ENCODE assay signal across 9 mouse cellular contexts in the genomic region with DNA sequence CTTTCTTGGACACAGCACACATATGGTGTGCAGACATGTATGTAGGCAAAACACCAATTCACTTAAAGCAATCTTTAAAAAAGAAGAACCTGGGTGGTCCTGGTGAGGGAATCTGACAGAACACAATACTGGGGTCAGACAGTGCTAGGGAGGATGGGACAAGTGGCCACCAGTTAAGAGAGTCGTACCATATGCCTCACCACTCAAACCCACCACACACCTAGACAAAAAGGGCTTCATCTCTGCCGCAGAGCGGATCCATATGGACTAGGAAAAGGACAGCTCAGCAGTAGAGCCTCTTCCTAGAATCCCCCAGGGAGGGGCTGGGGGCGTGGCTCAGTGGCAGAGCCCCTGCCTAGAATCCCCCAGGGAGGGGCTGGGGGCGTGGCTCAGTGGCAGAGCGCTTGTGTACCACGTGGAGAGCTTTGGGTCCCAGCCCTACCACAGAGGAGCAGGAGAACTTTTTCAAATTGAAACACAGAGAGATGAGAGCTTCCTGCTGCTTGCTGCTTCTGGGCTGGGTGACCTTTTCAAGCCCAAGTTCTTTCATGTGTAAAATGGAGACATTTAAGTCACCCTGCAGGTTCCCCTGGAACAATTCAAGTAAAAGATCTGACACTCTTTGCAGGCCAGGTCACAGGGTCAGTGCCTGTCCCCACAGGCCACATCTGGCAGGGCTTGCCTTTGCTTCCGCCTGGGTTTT. TPM values are rescaled to one million over a fixed set of nuclear protein-coding genes. Genes with fewer than 3 reads are reported as not detected.
DNase-seq lines count a peak whose midpoint lies in the region; ATAC-seq and TF ChIP-seq lines count a peak whose summit lies in the region.
"Had no signal": no experiment of that assay in that cellular context is flagged by ENCODE, and none has a peak within 500 bp of the region (broad histone marks: within the 10 kb centered on the region; RNA-seq: fewer than 3 reads in every experiment).

No protein-coding gene starts in this region.

- no peak for TF ChIP-seq EP300 in lung, postnatal 0 days (IDR thresholded peaks at IDR 0.05)

- DNase-seq in adrenal gland, adult (ENCODE audit: inconsistent age in 2 of 2, low spot score in 1 of 2), result peak; percentile 53 to 67
- no peak for DNase-seq in adrenal gland, postnatal 4 days (ENCODE audit: low spot score in 2 of 2)
- no peak for DNase-seq in lung, postnatal 0 days (ENCODE audit: low spot score)
- no peak for DNase-seq in lung, adult 2 months
- peak; percentile 54 for DNase-seq in heart, postnatal 4 days
- DNase-seq in layer of hippocampus, adult 2 months (ENCODE audit: low spot score in 2 of 2), result no peak
- no peak for DNase-seq in left cerebral cortex, adult 11 months (ENCODE audit: low spot score)

- no peak overlapping the region for H3K9ac ChIP-seq in lung, postnatal 0 days (replicated peaks; ENCODE audit: low read depth)
- H3K9ac ChIP-seq in midbrain, embryonic 13.5 days (replicated peaks), result no peak overlapping the region

- 19% methylated on average over 8 of the region's 8 CpGs for WGBS in lung, postnatal 0 days
- 27% methylated on average over 8 of the region's 8 CpGs for WGBS in lung, adult 2 months
- WGBS in midbrain, embryonic 13.5 days, result 12% methylated on average over 8 of the region's 8 CpGs

- H3K4me1 ChIP-seq in lung, postnatal 0 days (ENCODE audit: insufficient read depth, low read depth, low read length), result peaks cover 19% of the 10 kb centered on the region; the same call in 1 of the 2 replicates
- peaks cover 6% of the 10 kb centered on the region for H3K4me1 ChIP-seq in lung, adult 2 months (ENCODE audit: control insufficient read depth, insufficient read depth, low read length)
- H3K4me1 ChIP-seq in midbrain, embryonic 13.5 days (replicated peaks), result peaks cover 22% of the 10 kb centered on the region

- peak; percentile 45 for ATAC-seq in lung, postnatal 0 days
- ATAC-seq in midbrain, embryonic 13.5 days, result no peak

- no peaks in the 10 kb centered on the region for H3K9me3 ChIP-seq in lung, postnatal 0 days (ENCODE audit: low read length)
- H3K9me3 ChIP-seq in midbrain, embryonic 13.5 days, result no peaks in the 10 kb centered on the region

- H3K36me3 ChIP-seq in lung, postnatal 0 days (ENCODE audit: insufficient read depth, low read length), result peaks cover 8% of the 10 kb centered on the region; the same call in 1 of the 2 replicates
- peaks cover 42% of the 10 kb centered on the region for H3K36me3 ChIP-seq in midbrain, embryonic 13.5 days

- H3K27me3 ChIP-seq in lung, postnatal 0 days (replicated peaks; ENCODE audit: insufficient read depth, low read length), result no peaks in the 10 kb centered on the region
- no peaks in the 10 kb centered on the region for H3K27me3 ChIP-seq in midbrain, embryonic 13.5 days

- TF ChIP-seq POLR2A in lung, adult 2 months (IDR thresholded peaks at IDR 0.05; ENCODE audit: borderline replicate concordance, extremely low read depth, low read depth, low read length), result no peak

- H3K4me3 ChIP-seq in lung, postnatal 0 days (ENCODE audit: low read depth, low read length), result no peak overlapping the region
- no peak overlapping the region for H3K4me3 ChIP-seq in lung, adult 2 months (replicated peaks; ENCODE audit: extremely low read depth, low read depth, low read length)
- H3K4me3 ChIP-seq in midbrain, embryonic 13.5 days (replicated peaks), result no peak overlapping the region
- no peak overlapping the region for H3K4me3 ChIP-seq in layer of hippocampus, adult 2 months

- 0 out of 2 replicates have a peak overlapping the region, but pooled peaks have one; percentile 39 for H3K27ac ChIP-seq in lung, postnatal 0 days (ENCODE audit: low read length)
- peak overlapping the region; percentile 12; the same call in 1 of the 2 replicates for H3K27ac ChIP-seq in midbrain, embryonic 13.5 days
- no peak overlapping the region for H3K27ac ChIP-seq in layer of hippocampus, adult 2 months

- no peak overlapping the region for H3K4me2 ChIP-seq in lung, postnatal 0 days (replicated peaks; ENCODE audit: low read depth, low read length)
- H3K4me2 ChIP-seq in midbrain, embryonic 13.5 days (replicated peaks), result no peak overlapping the region

- no peak for TF ChIP-seq CTCF in lung, postnatal 0 days (IDR thresholded peaks at IDR 0.05)
- no peak for TF ChIP-seq CTCF in lung, adult 2 months (IDR thresholded peaks at IDR 0.05; ENCODE audit: insufficient read depth, low read length)
- no peak for TF ChIP-seq CTCF in layer of hippocampus, adult 2 months (conservative IDR thresholded peaks at IDR 0.05)

RNA-seq across cellular contexts. Expression of a gene that starts 8.8 kb away (rescaled TPM):
- total RNA-seq in adrenal gland, postnatal 4 days (2021), result 10 to 100 TPM; 72.0 to 80.6 TPM
- 113 and 116 TPM in 2 replicates for polyA plus RNA-seq in lung, postnatal 0 days (2015; fragmentation: Nextera tagmentation; extraction: Ambion mirVana)
- polyA plus RNA-seq in lung, adult 2 months (2012; rRNA removed), result 70.9 and 74.7 TPM in 2 replicates
- total RNA-seq in heart, postnatal 4 days (2021), result 10 to 100 TPM; 41.7 to 45.4 TPM
- 40.6 and 48.0 TPM in 2 replicates for polyA plus RNA-seq in midbrain, embryonic 13.5 days (2015; fragmentation: Nextera tagmentation; extraction: Ambion mirVana)
- total RNA-seq in layer of hippocampus, adult 2 months (2021), result 1 to 10 TPM; 4.5 to 5.9 TPM

RNA-seq across cellular contexts. Expression of a gene that starts 26.2 kb away (rescaled TPM):
- total RNA-seq in adrenal gland, postnatal 4 days (2021), result 100 to 1,000 TPM; 137 to 139 TPM
- 60.8 and 62.4 TPM in 2 replicates for polyA plus RNA-seq in lung, postnatal 0 days (2015; fragmentation: Nextera tagmentation; extraction: Ambion mirVana)
- 46.0 and 51.3 TPM in 2 replicates for polyA plus RNA-seq in lung, adult 2 months (2012; rRNA removed)
- 100 to 1,000 TPM; 147 to 153 TPM for total RNA-seq in heart, postnatal 4 days (2021)
- 105 and 125 TPM in 2 replicates for polyA plus RNA-seq in midbrain, embryonic 13.5 days (2015; fragmentation: Nextera tagmentation; extraction: Ambion mirVana)
- total RNA-seq in layer of hippocampus, adult 2 months (2021), result 100 to 1,000 TPM; 110 TPM

RNA-seq across cellular contexts. Expression of a gene that starts 29.3 kb away (rescaled TPM):
- total RNA-seq in adrenal gland, postnatal 4 days (2021), result 10 to 100 TPM; 59.8 to 84.7 TPM
- polyA plus RNA-seq in lung, postnatal 0 days (2015; fragmentation: Nextera tagmentation; extraction: Ambion mirVana), result 477 and 507 TPM in 2 replicates
- polyA plus RNA-seq in lung, adult 2 months (2012; rRNA removed), result 769 and 829 TPM in 2 replicates
- total RNA-seq in heart, postnatal 4 days (2021), result 100 to 1,000 TPM; 263 to 285 TPM
- polyA plus RNA-seq in midbrain, embryonic 13.5 days (2015; fragmentation: Nextera tagmentation; extraction: Ambion mirVana), result 5.2 and 6.4 TPM in 2 replicates
- 10 to 100 TPM in 1 of 2 experiments, 1 to 10 TPM in 1; 9.2 to 14.8 TPM for total RNA-seq in layer of hippocampus, adult 2 months (2021)
- total RNA-seq: megakaryocyte progenitor cell, adult 5-6 weeks had no signal

RNA-seq across cellular contexts. Expression of a gene that starts 42.5 kb away (rescaled TPM):
- total RNA-seq in adrenal gland, postnatal 4 days (2021), result 1,000 to 10,000 TPM in 1 of 2 experiments, 100 to 1,000 TPM in 1; 636 to 2,003 TPM
- 768 and 1,006 TPM in 2 replicates for polyA plus RNA-seq in lung, postnatal 0 days (2015; fragmentation: Nextera tagmentation; extraction: Ambion mirVana)
- 815 and 1,134 TPM in 2 replicates for polyA plus RNA-seq in lung, adult 2 months (2012; rRNA removed)
- total RNA-seq in heart, postnatal 4 days (2021), result 100 to 1,000 TPM; 198 to 213 TPM
- 173 and 194 TPM in 2 replicates for polyA plus RNA-seq in midbrain, embryonic 13.5 days (2015; fragmentation: Nextera tagmentation; extraction: Ambion mirVana)
- 1,000 to 10,000 TPM; 2,242 to 2,264 TPM for total RNA-seq in layer of hippocampus, adult 2 months (2021)

RNA-seq across cellular contexts. Expression of a gene that starts 49.0 kb away (rescaled TPM):
- 100 to 1,000 TPM; 390 to 714 TPM for total RNA-seq in adrenal gland, postnatal 4 days (2021)
- 61.1 and 63.8 TPM in 2 replicates for polyA plus RNA-seq in lung, postnatal 0 days (2015; fragmentation: Nextera tagmentation; extraction: Ambion mirVana)
- polyA plus RNA-seq in lung, adult 2 months (2012; rRNA removed), result 25.9 and 29.2 TPM in 2 replicates
- 1 to 10 TPM; 1.9 to 3.0 TPM for total RNA-seq in heart, postnatal 4 days (2021)
- 0.94 and 1.0 TPM in 2 replicates for polyA plus RNA-seq in midbrain, embryonic 13.5 days (2015; fragmentation: Nextera tagmentation; extraction: Ambion mirVana)
- 1 to 10 TPM; 3.1 to 3.5 TPM for total RNA-seq in layer of hippocampus, adult 2 months (2021)

Comparison
In these comparisons a context has a peak if more than half of its experiments do, and no peak if none do; other contexts are left out.
1. DNase-seq: peak in adrenal gland, adult (2 of 2) and heart, postnatal 4 days (single experiment); none in adrenal gland, postnatal 4 days (0 of 2), lung, postnatal 0 days (single experiment), lung, adult 2 months (single experiment), layer of hippocampus, adult 2 months (0 of 2) and left cerebral cortex, adult 11 months (single experiment).
2. RNA of a gene that starts 8.8 kb away (total RNA-seq): 72.0 to 80.6 TPM in adrenal gland, postnatal 4 days and 41.7 to 45.4 TPM in heart, postnatal 4 days; 4.5 to 5.9 TPM in layer of hippocampus, adult 2 months; every median in the first group is over 4 times any median in the second.